Mouse (Mus musculus) limb, embryonic 12.5 days (tissue): ENCODE measurements around the gene Rnh1. TPM values are rescaled to one million over a fixed set of nuclear protein-coding genes. Genes with fewer than 3 reads are reported as not detected.

ENCODE experiments used
- ATAC-seq: fragments of 200-750 bp; cut with Nextera tagmentation; 2 replicates; pipeline ENCODE4 v1.8.0; 2017; ENCODE audit warnings: low read depth, moderate TSS enrichment; ENCODE audit not compliant: insufficient number of reproducible peaks, insufficient read depth, low FRiP score, low TSS enrichment
- H3K27ac ChIP-seq: fragments of 300-500 bp; sonication (generic); 2 replicates; pipeline ENCODE4 v1.5.1; 2016; ENCODE audit warnings: mild to moderate bottlenecking, moderate library complexity
- H3K27me3 ChIP-seq: fragments of 300-500 bp; sonication (generic); 2 replicates; pipeline ENCODE4 v1.6.1; 2016; ENCODE audit warnings: mild to moderate bottlenecking, moderate library complexity
- H3K36me3 ChIP-seq: fragments of 300-500 bp; sonication (generic); 2 replicates; pipeline ENCODE4 v1.6.1; 2016; ENCODE audit warnings: mild to moderate bottlenecking, moderate library complexity
- H3K4me1 ChIP-seq: fragments of 300-500 bp; sonication (generic); replicated peaks from 2 replicates; pipeline ENCODE4 v1.6.1; 2016
- H3K4me2 ChIP-seq: fragments of 300-500 bp; sonication (generic); 2 replicates; pipeline ENCODE4 v1.6.1; 2016; ENCODE audit warnings: mild to moderate bottlenecking, moderate library complexity
- H3K4me3 ChIP-seq: fragments of 300-500 bp; sonication (generic); replicated peaks from 2 replicates; pipeline ENCODE4 v1.5.1; 2016; ENCODE audit warnings: mild to moderate bottlenecking
- H3K9ac ChIP-seq: fragments of 300-500 bp; sonication (generic); replicated peaks from 2 replicates; pipeline ENCODE4 v1.6.1; 2016; ENCODE audit warnings: mild to moderate bottlenecking, moderate library complexity
- H3K9me3 ChIP-seq: fragments of 300-500 bp; sonication (generic); 2 replicates; pipeline ENCODE4 v1.6.1; 2016; ENCODE audit warnings: mild to moderate bottlenecking, moderate library complexity
- WGBS: fragments of 180-500 bp; shearing (Covaris S2); methylation state at CpG from one replicate; pipeline ENCODE4 v1.1.7; 2016; 5-methylcytosine and 5-hydroxymethylcytosine counted together
- polyA plus RNA-seq: library from polyadenylated mRNA; unstranded; fragments of >200 nt; fragmentation: Nextera tagmentation; extraction: Ambion mirVana; gene quantifications from 2 replicates; pipeline ENCODE4 v1.2.1, GENCODE M21; 2016

Gene Rnh1
- polyA plus RNA-seq, 1 experiment from 2014 or later = 91.5 TPM

DNA sequence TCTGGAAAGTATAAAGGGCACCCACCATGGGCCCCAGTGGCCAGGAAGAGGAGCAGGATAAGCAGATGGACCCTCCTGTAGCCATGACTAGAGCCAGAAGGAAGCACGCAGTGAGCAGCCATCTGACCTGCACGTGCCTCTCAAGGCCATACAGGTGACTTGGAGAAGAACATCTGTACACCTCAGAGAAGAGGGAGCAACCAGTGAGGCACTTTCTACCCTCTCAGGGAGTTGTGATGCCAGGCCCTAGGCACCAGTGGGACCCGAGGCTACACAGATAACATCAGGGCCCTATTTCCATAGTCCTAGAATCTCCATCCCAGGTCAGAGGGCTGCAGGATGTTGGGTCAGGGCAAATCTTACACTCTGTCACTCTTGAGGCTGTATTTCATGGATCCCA lies 17.6 kb upstream of the Rnh1 start:
- no peaks in the 10 kb centered on the region for H3K9me3 ChIP-seq
- WGBS = 87% methylated on average over 3 of the region's 3 CpGs
- H3K36me3 ChIP-seq = peaks cover 36% of the 10 kb centered on the region
- H3K27me3 ChIP-seq = no peaks in the 10 kb centered on the region
- H3K4me3 ChIP-seq = no peak overlapping the region
- ATAC-seq = no peak
- H3K4me2 ChIP-seq = no peak overlapping the region
- H3K4me1 ChIP-seq = peaks cover 16% of the 10 kb centered on the region
- no peak overlapping the region for H3K9ac ChIP-seq
- no peak overlapping the region for H3K27ac ChIP-seq

DNA sequence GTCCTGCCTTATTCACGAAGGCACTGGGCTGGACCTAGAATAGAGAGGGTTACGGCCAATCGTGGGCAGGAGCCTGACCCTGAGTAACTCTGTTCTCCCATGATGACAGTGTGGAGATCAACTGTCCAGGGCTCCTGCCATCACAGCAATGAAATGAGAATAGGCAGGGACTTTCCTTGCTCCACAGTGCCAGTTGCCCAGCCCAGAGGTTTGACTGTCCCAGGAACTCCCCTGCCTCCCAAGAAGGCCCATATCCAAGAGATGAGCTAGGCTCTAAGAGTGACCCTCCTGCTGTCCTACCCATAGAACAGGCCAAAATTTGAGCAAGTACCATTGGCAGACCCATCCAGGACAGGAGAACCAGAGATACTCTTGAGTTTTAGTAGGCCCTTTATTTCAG lies 16.1 kb upstream of the Rnh1 start:
- peaks cover 13% of the 10 kb centered on the region for H3K4me1 ChIP-seq
- ATAC-seq = no peak
- H3K4me2 ChIP-seq = no peak overlapping the region
- H3K4me3 ChIP-seq = no peak overlapping the region
- H3K27ac ChIP-seq = no peak overlapping the region
- H3K9ac ChIP-seq = no peak overlapping the region
- H3K9me3 ChIP-seq = no peaks in the 10 kb centered on the region
- 85% methylated on average over 3 of the region's 3 CpGs for WGBS
- H3K27me3 ChIP-seq = no peaks in the 10 kb centered on the region
- H3K36me3 ChIP-seq = peaks cover 36% of the 10 kb centered on the region

DNA sequence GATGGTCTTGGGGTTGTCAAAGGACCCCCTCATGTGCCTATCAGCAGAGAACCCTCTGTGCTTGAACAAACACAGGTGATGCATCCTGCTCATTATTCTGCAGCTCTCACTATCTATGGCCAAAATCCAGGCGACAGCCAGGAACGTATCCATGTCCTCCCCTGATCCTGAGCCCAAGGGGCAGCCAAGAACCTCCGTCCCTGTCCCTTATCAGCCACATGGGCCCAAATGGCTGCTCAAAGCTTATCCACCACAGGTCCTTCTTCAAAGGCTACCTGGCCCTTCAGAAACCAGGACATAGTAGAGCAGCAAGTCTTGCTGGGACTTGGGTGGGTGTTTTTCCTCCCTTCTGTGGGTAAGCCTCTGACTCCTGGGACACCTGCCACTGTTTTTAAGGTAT lies 15.5 kb upstream of the Rnh1 start:
- Histone ChIP-seq H3K4me2 (no peak overlapping the region), H3K9ac (no peak overlapping the region), H3K4me1 (peaks cover 12% of the 10 kb centered on the region), H3K9me3 (no peaks in the 10 kb centered on the region), H3K27ac (no peak overlapping the region), H3K36me3 (peaks cover 36% of the 10 kb centered on the region), H3K27me3 (no peaks in the 10 kb centered on the region), H3K4me3 (no peak overlapping the region)
- no peak for ATAC-seq
- WGBS = 75% methylated on average over 3 of the region's 3 CpGs

DNA sequence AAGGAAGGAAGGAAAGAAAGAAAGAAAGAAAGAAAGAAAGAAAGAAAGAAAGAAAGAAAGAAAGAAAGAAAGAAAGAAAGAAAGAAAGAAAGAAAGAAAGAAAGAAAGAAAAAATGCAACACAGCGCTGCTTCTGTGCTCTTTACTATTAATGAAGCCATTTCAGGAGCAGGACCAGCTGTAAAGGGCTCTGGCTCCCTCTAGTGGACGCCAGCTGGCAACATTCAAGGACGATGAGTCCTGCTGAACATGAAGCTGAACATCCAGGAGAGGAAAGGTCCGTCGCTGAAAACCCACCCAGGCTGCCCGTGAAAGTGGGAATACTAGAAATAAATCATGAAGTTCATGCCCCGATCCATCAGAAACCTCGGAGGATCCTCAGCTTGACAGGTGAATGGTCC lies 3.5 kb upstream of the Rnh1 start:
- peak overlapping the region; percentile 26; the same call in 1 of the 2 replicates for H3K4me2 ChIP-seq
- ATAC-seq = no peak
- no peaks in the 10 kb centered on the region for H3K36me3 ChIP-seq
- no peak overlapping the region for H3K9ac ChIP-seq
- no peak overlapping the region for H3K4me3 ChIP-seq
- WGBS = 3% methylated on average over 8 of the region's 8 CpGs
- H3K4me1 ChIP-seq = peaks cover 7% of the 10 kb centered on the region; the same call in 1 of the 2 replicates
- H3K27me3 ChIP-seq = no peaks in the 10 kb centered on the region
- H3K9me3 ChIP-seq = no peaks in the 10 kb centered on the region
- no peak overlapping the region for H3K27ac ChIP-seq

DNA sequence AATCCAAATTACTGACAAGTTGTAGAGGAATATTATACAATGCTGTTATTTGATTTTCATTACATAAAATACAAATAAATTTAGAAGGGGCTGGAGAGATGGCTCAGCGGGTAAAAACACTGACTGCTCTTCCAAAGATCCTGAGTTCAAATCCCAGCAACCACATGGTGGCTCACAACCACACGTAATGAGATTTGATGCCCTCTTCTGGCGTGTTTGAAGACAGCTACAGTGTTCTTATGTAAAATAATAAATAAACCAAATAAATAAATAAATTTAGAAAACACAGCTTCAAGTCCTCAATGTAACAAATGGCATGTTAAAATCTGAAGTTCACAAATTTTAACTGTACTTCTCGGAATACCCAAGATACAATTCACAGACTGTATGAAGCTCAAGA lies 2.4 kb upstream of the Rnh1 start:
- no peak overlapping the region for H3K4me2 ChIP-seq
- H3K9ac ChIP-seq = no peak overlapping the region
- no peak overlapping the region for H3K4me3 ChIP-seq
- ATAC-seq = no peak
- no peaks in the 10 kb centered on the region for H3K9me3 ChIP-seq
- no peak overlapping the region for H3K27ac ChIP-seq
- 86% methylated on average over 4 of the region's 4 CpGs for WGBS
- no peaks in the 10 kb centered on the region for H3K36me3 ChIP-seq
- no peaks in the 10 kb centered on the region for H3K27me3 ChIP-seq
- peaks cover 7% of the 10 kb centered on the region; the same call in 1 of the 2 replicates for H3K4me1 ChIP-seq

DNA sequence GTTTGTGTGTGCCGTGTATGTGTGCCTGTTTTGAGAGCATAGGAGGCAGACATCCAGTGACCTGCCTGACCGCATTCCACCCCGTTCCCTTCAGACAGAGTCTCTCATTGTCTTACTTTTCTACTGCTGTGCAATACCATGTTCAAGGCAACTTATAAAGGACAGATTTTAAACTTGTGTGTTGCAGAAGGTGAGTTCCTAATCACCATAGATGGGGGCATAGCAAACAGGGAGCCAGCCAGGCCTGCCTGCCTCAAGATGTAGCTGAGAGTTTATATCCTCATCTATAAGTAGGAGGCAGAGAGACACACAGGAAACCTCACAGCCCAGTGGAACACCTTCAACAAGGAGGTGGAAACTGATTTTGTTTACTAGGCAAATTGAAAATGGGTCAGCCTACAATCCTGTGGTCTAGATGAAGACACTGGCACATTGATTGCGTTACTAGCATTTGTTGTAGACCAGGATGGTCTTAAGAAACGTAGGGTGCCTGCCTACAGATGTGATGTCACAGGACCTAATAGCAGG lies 730 bp upstream of the Rnh1 start:
- Histone ChIP-seq H3K4me2 (peak overlapping the region; percentile 62), H3K36me3 (no peaks in the 10 kb centered on the region), H3K27me3 (no peaks in the 10 kb centered on the region), H3K9me3 (no peaks in the 10 kb centered on the region), H3K9ac (peak overlapping the region; percentile 68; the same call in 1 of the 2 replicates), H3K4me1 (peaks cover 13% of the 10 kb centered on the region; the same call in 1 of the 2 replicates), H3K4me3 (peak overlapping the region; percentile 56), H3K27ac (no peak overlapping the region)
- WGBS = 89% methylated on average over 5 of the region's 5 CpGs
- ATAC-seq = no peak

DNA sequence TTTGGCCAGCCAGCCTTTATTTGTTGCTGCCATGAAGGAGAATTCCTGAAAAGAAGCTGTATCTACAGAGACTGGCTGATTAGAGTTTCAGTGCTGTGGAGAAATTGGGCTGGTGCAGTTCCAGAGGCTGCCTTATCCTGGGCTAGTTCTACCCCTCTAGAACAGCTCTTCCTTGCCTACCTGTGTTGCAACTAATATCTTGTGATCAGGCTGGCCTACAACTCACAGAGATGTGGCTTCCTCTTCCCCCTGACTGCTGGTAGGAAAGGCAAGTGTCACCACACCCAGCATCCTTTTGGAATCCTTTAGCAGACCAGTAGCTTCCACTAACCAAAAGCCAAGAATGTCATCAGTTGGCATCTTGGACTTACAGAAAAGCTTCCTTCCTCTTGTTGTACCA lies 2.8 kb downstream of the Rnh1 start:
- Histone ChIP-seq H3K27ac (no peak overlapping the region), H3K4me2 (no peak overlapping the region), H3K36me3 (peaks cover 15% of the 10 kb centered on the region), H3K4me3 (no peak overlapping the region), H3K27me3 (no peaks in the 10 kb centered on the region), H3K9me3 (no peaks in the 10 kb centered on the region), H3K4me1 (peaks cover 26% of the 10 kb centered on the region), H3K9ac (no peak overlapping the region)
- no peak for ATAC-seq

DNA sequence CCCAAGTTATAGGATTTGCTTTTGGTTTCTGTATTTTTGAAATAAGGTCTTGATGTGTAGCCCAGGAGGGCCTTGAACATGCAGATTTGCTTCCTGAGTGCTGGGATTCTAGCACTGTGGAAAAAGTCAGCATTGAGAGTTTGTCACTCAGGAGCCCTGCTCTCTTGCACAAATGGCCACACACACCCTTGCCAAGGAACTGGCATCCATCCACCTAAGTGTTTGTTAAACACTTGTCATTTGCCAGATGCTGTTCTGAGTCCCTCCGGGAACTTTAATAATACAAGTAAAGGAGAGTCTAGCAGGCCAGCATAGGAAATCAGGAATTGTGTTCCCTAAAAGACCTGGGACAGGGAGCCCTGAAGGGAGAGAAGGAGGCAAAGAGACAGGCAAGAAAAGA lies 3.4 kb downstream of the Rnh1 start:
- H3K36me3 ChIP-seq = peaks cover 20% of the 10 kb centered on the region
- H3K4me3 ChIP-seq = no peak overlapping the region
- H3K4me1 ChIP-seq = peaks cover 26% of the 10 kb centered on the region
- H3K27me3 ChIP-seq = no peaks in the 10 kb centered on the region
- H3K4me2 ChIP-seq = no peak overlapping the region
- H3K27ac ChIP-seq = 0 out of 2 replicates have a peak overlapping the region, but pooled peaks have one; percentile 18
- no peak overlapping the region for H3K9ac ChIP-seq
- no peaks in the 10 kb centered on the region for H3K9me3 ChIP-seq
- no peak for ATAC-seq
- WGBS = 75% methylated on average over 1 of the region's 1 CpGs

DNA sequence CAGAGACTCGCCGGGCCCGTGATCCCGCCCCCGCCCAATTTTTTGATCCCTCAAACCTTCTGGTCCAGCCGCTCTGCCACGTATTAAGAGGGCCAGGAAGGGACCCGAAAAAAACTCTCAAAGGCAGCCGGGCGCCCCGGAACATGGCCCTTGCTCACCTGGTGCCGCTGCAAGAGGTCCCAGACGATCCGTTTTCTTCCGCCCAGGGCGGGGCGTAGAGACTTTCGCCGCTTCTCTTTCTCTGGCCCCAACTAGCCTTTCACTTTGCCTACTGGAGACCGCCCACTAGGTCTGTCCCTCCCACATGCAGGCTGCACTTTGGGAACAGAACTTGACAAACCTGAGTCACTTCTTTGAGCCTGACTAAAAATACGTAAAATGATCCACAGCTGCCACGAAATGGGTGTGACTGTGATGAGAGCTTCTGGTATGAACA lies 4.1 kb downstream of the Rnh1 start:
- H3K4me2 ChIP-seq = peak overlapping the region; percentile 72
- WGBS = 3% methylated on average over 22 of the region's 22 CpGs
- no peaks in the 10 kb centered on the region for H3K27me3 ChIP-seq
- peaks cover 25% of the 10 kb centered on the region for H3K4me1 ChIP-seq
- peak overlapping the region; percentile 62 for H3K27ac ChIP-seq
- peak overlapping the region; percentile 45 for H3K4me3 ChIP-seq
- H3K36me3 ChIP-seq = peaks cover 28% of the 10 kb centered on the region
- peak overlapping the region; percentile 70 for H3K9ac ChIP-seq
- ATAC-seq = no peak
- H3K9me3 ChIP-seq = no peaks in the 10 kb centered on the region

DNA sequence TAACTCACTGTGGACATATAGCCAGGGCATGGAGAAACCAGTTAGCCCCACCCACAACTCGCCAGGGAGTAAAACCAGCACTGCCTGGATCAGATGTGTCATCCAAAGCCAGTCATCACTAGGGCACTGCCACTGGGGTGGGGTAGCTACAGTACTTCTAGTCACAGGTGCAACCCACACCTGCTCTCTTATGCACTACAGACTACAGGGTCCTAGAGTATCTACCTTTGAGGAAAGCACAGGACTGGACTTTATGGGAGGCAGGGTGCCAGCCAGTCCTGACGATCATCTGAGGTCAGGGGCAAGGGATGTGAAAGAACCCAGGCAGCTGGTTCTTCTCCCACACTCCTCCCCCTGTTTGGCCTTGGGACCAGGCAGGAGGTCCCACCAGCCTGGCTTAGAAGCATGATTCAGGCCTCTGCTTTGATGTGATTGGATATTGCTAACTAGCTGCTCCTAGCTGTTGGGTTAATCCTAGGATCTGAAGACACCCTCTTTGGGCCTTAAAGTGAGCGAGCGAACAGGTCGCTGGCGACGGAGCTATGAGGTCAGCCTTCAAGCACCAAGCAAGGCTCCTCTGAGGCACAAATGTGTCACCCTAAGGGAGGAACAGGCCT lies 4.6 kb downstream of the Rnh1 start:
- Histone ChIP-seq H3K27me3 (no peaks in the 10 kb centered on the region), H3K9me3 (no peaks in the 10 kb centered on the region), H3K36me3 (peaks cover 33% of the 10 kb centered on the region), H3K27ac (peak overlapping the region; percentile 62; the same call in 1 of the 2 replicates), H3K9ac (peak overlapping the region; percentile 70), H3K4me3 (peak overlapping the region; percentile 45), H3K4me1 (peaks cover 20% of the 10 kb centered on the region), H3K4me2 (peak overlapping the region; percentile 72)
- ATAC-seq = 0 out of 2 replicates have a peak, but pooled peaks have one; percentile 7
- 14% methylated on average over 7 of the region's 7 CpGs for WGBS

DNA sequence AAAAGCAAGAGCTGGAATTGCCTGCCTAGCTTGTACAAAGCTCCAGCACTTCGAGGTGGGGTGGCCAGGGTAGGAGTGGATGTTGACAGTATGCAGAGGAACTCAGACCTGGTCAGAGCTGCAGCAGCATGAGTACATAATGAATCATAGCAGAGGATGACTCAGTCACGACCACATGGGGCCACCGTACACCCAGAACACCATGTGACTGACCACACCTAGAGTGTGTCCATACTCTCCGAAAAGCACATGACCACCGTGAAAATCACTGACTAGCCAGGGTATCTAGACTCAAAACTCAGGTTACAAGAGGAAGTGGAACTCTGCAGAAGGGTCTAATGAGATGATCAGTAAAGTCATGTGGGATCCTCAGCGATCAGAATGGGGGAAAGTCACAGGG lies 7.8 kb downstream of the Rnh1 start:
- H3K4me1 ChIP-seq = peaks cover 19% of the 10 kb centered on the region
- no peak overlapping the region for H3K4me2 ChIP-seq
- no peaks in the 10 kb centered on the region for H3K27me3 ChIP-seq
- H3K36me3 ChIP-seq = peaks cover 62% of the 10 kb centered on the region
- H3K4me3 ChIP-seq = no peak overlapping the region
- H3K9me3 ChIP-seq = no peaks in the 10 kb centered on the region
- ATAC-seq = no peak
- H3K27ac ChIP-seq = no peak overlapping the region
- no peak overlapping the region for H3K9ac ChIP-seq
- 86% methylated on average over 6 of the region's 6 CpGs for WGBS

DNA sequence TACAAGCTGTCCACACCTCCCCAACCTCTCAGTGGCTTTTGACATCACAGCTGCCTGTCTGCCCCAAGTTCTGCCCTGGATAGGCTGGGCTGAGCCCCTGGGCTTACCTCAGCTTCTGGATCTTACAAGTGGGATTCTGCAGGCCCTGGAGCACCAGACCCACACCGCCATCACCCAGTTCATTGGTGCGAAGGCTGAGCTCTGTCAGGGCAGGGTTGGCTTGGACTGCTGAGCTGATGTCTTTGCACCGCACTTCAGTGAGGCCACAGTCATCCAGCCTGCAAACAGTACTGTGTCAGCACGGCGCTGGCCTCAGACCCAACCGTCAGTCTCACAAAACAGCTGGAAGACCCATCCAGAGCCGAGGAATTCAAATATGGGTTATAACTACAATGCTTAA lies 8.3 kb downstream of the Rnh1 start:
- 90% methylated on average over 7 of the region's 7 CpGs for WGBS
- H3K4me2 ChIP-seq = no peak overlapping the region
- no peak for ATAC-seq
- H3K27me3 ChIP-seq = no peaks in the 10 kb centered on the region
- no peak overlapping the region for H3K4me3 ChIP-seq
- no peak overlapping the region for H3K9ac ChIP-seq
- H3K27ac ChIP-seq = no peak overlapping the region
- no peaks in the 10 kb centered on the region for H3K9me3 ChIP-seq
- H3K36me3 ChIP-seq = peaks cover 66% of the 10 kb centered on the region
- H3K4me1 ChIP-seq = peaks cover 19% of the 10 kb centered on the region
